Mouse (Mus musculus) CD8-positive naive resting alpha-beta T cell, adult 2 months (primary cell): ENCODE data around the gene Olfr1162.
"Not testable (repeated sequence)": the region's sequence is repeated elsewhere in the genome, so short reads cannot be mapped to it uniquely, and the experiment has no call there.

Experiments
- DNase-seq, 2 experiments: peaks; one replicate each; pipeline ENCODE4 v3.0.0; 2022; ENCODE audit warnings: low read depth in 2 of 2, low spot score in 2 of 2

The Olfr1162 gene

DNA sequence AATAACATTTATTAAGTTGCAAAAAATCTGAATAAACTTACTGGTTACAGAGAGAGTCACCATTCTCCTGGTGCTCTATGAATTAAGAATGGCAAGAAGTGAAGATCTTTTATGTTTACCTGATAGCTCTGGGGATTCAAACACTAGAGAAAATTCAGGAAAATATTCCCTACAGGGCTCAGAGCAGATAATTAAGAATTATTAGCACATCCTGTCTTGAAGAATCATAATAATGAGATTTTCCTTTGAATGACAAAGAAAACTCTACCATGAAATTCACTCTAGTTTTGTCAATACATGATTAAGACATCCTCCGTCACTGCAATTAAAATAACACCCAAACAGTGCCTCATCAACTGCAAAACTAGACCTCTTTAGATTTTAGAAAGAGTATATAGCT is at the start of gene Olfr1162:
Olfr1162 (minus strand) TSS at position 101 of the 400 bp plus-strand sequence.
- no peak for DNase-seq

DNA sequence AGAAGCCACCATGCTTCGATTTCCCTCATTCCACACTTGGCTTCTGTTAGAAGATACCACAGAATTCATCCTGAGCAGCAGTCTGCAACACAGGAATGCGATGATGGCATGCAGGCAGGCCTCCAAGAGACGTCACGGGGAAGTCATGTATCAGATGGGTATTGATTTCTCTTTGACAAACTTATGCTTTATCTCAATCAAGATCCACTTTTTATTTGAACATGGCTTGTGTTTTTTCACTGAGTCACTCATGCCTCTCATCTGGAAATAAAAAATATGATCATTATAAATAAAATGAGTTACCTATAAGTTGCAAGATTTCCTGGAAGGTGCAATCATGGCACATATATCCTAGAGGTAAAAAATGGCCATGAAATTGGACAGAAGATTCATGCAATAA is 42.9 kb upstream of the Olfr1162 start, which contains the start of gene Olfr1164:
Olfr1164 (minus strand) TSS at position 101 of the 400 bp plus-strand sequence.
- no peak for DNase-seq

DNA sequence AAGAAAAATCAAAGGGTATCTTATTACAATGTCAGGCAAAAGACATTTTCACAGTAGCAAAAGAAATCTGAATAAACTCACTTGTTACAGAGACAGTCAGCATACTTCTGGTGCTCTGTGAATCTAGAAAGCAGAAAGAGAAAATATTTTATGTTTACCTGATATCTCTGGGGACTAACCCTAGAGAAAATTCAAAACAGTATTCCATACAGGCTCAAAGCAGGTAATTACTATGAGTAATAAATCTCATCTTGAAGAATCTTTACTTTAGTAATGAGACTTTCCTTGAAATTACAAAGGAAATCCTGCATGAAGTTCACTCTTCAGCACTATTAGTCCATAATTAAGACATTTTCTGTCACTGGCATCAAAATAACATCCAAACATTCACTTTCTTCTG is 20.8 kb upstream of the Olfr1162 start, which contains the start of gene Olfr1163:
Olfr1163 (minus strand) TSS at position 101 of the 400 bp plus-strand sequence.
- DNase-seq = no peak

DNA sequence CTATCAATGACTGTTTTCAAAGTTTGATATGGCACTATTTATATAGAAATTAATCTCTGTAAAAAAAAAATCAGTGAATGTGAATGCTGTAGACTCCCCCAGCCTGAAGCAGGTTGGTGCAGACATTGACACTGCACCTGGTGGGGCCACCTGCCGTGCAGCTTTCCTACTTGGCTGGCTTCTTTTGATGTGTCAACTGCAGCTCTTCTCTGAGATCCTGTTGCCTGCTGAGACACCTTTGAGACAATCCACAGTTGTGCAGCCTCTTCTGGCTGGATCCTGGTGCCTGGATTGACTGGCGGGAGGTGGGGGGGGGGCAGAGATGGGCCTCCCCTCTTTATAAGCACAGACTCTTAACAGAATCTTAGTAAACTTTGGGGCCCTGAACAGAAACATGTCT is 12.7 kb upstream of the Olfr1162 start:
- no peak for DNase-seq

DNA sequence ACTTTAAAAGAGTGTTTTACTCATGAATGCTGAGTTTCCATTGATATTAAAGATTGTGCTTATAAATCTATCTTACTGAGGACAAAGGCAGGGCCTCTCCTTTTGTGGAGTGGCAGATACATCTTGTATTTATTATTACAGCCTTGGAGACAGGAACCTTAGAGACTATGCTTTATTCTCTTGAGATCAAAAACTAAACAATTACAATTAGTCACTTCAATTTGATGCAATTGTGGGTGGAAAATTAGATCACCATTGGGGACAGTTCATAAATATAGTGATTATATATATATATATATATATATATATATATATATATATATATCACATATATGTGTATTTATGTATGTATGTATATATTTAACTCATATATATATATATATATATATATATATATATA is 13.3 kb downstream of the Olfr1162 start, which contains the start of gene Olfr73:
Olfr73 (minus strand) TSS at position 101 of the 400 bp plus-strand sequence.
- DNase-seq = no peak

DNA sequence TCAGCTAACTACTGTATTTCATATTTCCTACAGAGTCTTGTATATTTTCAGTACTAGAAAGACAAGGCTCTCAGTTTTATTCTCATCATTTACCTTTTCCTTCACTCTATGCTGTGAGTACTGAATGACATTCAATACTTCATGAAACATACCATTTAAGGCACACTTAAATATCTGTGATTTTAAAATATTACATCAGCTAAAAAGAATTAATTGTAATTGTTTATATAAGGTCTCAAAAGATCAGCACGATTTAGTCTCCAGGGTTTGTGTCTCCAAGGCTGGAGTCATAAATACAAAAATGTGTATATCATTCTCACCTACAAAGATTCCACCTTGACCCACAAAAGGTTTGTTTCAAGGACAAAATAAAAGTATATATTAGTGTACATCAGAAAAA is 28.5 kb downstream of the Olfr1162 start, which contains the start of gene Olfr1161:
Olfr1161 (plus strand) TSS at position 301 of the 400 bp plus-strand sequence.
- DNase-seq = not testable (repeated sequence)

DNA sequence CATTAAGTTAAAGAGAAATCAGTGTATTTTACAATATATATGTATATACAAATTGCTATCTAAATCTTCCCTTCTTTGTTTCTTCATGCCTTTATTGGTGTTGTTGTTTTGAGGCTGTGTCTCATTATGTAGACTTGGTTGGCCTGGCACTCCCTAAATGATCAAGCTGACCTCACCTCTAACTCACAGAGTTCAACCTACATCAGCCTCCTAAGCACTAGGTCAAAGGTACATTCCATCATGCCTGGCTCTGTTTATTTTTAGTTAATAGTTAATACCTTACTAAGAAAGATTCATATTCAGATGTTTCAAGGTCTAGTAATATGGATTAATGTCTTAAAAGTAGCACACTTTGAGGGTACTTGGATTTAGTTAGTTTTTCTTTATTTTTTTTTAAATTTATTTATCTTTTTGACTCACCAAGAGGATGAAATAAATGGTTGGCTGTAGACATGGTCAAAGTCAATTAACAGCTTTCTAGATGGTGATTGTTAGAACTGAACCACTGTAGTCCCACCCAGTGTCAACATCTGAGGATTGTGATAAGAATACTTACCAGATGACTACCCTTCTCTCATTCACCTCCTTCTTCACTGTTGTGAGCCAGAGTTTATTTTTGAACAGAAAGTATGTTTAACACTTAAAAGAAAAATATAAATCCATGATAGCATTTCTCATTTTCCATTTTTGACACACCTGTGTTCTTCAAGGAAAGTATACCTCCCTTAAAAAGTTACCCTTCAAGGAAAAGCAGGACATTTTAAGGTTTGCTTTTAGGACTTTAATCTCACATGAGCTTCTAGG is 43.2 kb downstream of the Olfr1162 start, which contains the start of gene Olfr1160:
Olfr1160 (minus strand) TSS at position 754 of the 804 bp plus-strand sequence.
- DNase-seq = no peak
